Mouse (Mus musculus) gastrocnemius, postnatal 25 days (tissue): ENCODE data around the gene Ccng2. TPM values are rescaled to one million over a fixed set of nuclear protein-coding genes. Genes with fewer than 3 reads are reported as not detected.
A peak's percentile ranks its signal among the peaks of the same experiment; 100 is the strongest.

Source experiments
- DNase-seq: peaks from one replicate; pipeline ENCODE4 v3.0.0; 2022
- long read RNA-seq, 2 experiments: library from polyadenylated mRNA; stranded (forward); transcript quantifications; one replicate each; pipeline ENCODE4 v2.0.0; 2021
- total RNA-seq, 2 experiments: library from RNA; stranded (reverse); gene quantifications; 1 replicate in 1 of 2; 2 replicates in 1 of 2; pipeline ENCODE4 v1.2.3; 2021

The Ccng2 gene
- total RNA-seq: 1 to 10 TPM; 8.6 to 9.9 TPM
- long read RNA-seq, experiment 1, partial matches to known transcripts: 0 of 8 reads
- long read RNA-seq, experiment 1, other reads (novel, unspliced or antisense): 6 of 8 reads
- long read RNA-seq, experiment 2, transcript Ccng2-201 (8 exons, 2,810 nt): major isoform, 15 of 21 reads
- long read RNA-seq, experiment 2, partial matches to known transcripts: 3 of 21 reads
- long read RNA-seq, experiment 2, other reads (novel, unspliced or antisense): 3 of 21 reads

- peak; percentile 97 for DNase-seq
Observed at GRCm38 (mm10) chr5:93266883-93267704, at the start of gene Ccng2. Gene Ccng2, plus strand, starts transcription at chr5:93267257.

GRCm38 (mm10) chr5:93218375-93218774 is 48.7 kb upstream of the Ccng2 start:
- no peak for DNase-seq

GRCm38 (mm10) chr5:93221661-93222060 is 45.4 kb upstream of the Ccng2 start:
- DNase-seq: no peak

- DNase-seq: no peak
Observed at GRCm38 (mm10) chr5:93224549-93224948, 42.5 kb upstream of the Ccng2 start.

GRCm38 (mm10) chr5:93227157-93227556 is 39.9 kb upstream of the Ccng2 start:
- no peak for DNase-seq

GRCm38 (mm10) chr5:93229527-93229926 is 37.5 kb upstream of the Ccng2 start:
- no peak for DNase-seq

- DNase-seq: no peak
Observed at GRCm38 (mm10) chr5:93231721-93232120, 35.3 kb upstream of the Ccng2 start.

GRCm38 (mm10) chr5:93232838-93233237 is 34.2 kb upstream of the Ccng2 start:
- no peak for DNase-seq

GRCm38 (mm10) chr5:93234130-93234529 is 32.9 kb upstream of the Ccng2 start:
- no peak for DNase-seq

- no peak for DNase-seq
Observed at GRCm38 (mm10) chr5:93234605-93235004, 32.5 kb upstream of the Ccng2 start.

GRCm38 (mm10) chr5:93235888-93236287 is 31.2 kb upstream of the Ccng2 start:
- no peak for DNase-seq

- DNase-seq: no peak
Observed at GRCm38 (mm10) chr5:93236541-93236940, 30.5 kb upstream of the Ccng2 start.

- DNase-seq: no peak
Observed at GRCm38 (mm10) chr5:93239590-93240544, 27.2 kb upstream of the Ccng2 start.

- DNase-seq: no peak
Observed at GRCm38 (mm10) chr5:93245280-93245679, 21.8 kb upstream of the Ccng2 start.

GRCm38 (mm10) chr5:93249940-93250578 is 17.0 kb upstream of the Ccng2 start:
- DNase-seq: no peak

GRCm38 (mm10) chr5:93251001-93251760 is 15.9 kb upstream of the Ccng2 start:
- peak; percentile 46 for DNase-seq

- DNase-seq: no peak
Observed at GRCm38 (mm10) chr5:93255759-93256265, 11.2 kb upstream of the Ccng2 start.

GRCm38 (mm10) chr5:93256820-93257405 is 10.1 kb upstream of the Ccng2 start:
- no peak for DNase-seq

- no peak for DNase-seq
Observed at GRCm38 (mm10) chr5:93259349-93259748, 7.7 kb upstream of the Ccng2 start.

- no peak for DNase-seq
Observed at GRCm38 (mm10) chr5:93260983-93261382, 6.1 kb upstream of the Ccng2 start.

GRCm38 (mm10) chr5:93262751-93263150 is 4.3 kb upstream of the Ccng2 start:
- DNase-seq: no peak
